Mouse (Mus musculus) 3T3-L1 (cell line): ENCODE results near the gene Prkcd.

ENCODE experiments used
- DNase-seq: peaks from one replicate; pipeline ENCODE4 v3.0.0-alpha.2; 2015; ENCODE audit warnings: low read depth, low spot score

Prkcd gene

DNA sequence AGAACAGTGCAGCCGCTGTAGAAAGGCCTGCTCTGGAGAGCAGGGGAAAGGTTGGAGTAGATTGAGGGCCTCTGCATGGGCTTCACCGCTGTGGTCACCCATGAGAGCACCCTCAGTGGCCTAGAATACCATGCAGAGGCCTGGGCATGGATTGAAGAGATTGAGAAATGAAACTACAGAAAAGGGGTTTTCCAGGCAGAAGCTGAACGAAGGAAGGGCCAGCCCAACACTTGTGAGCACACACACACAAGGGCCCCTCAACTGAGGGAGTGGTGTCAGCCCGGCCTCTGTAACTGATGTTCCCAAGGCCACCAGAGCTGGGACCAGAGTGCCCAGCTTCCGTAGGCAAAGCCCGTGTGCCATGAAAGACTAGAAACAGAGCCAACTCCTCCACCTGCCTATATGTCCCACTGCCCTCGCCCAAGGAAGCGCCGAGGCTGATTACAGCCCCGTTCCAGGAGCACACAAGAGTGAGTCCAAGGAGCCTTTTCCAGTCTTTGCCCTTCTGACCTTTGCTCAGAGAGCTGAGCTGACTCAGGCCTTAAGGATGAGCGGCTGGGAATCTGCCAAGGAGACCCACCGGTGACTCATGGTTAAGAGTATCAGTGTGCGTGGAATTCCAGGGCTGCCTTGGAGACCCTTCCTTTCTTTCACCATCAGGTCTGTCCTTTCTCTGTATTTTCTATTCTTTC is 9.4 kb upstream of the Prkcd start:
- DNase-seq, result peak; percentile 82

DNA sequence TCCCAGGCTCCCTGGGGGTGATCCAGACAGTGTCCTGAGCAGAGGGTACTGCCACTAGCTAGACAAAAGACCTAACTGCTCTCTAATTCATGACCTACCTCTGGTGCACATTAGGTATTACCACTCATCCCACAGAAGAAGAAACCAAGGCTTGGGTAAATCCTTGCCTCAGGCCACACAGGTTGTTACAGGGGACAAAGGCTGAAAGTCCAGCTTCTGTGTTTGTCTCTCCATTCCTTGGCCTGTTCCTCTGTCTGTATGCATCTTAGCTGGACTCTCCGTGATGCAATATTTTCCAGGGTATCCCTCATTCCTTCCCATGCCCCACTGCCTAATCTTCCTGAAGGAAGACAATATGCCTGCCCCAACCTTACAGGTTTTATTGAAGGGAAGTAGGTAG is 8.4 kb upstream of the Prkcd start:
- no peak for DNase-seq

DNA sequence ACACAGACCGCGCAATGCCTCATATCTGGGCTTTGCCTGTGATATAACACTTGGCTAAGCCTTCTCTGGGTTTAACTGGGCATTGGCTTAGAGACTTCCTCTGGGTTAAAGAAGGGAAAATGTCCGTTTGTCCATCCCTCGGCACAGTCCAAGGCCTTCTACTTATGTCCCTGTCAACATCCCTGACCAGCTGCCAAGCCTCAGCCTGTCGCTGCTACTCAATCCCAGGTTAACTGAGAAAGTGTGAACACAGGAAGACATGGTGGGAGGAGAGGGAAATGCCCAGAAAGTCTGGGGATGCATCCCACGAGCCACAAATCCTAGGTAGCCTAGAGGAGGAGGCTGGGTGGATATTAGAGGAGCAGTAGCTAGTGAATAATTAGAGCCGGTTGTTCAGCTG is 7.7 kb upstream of the Prkcd start:
- no peak for DNase-seq

DNA sequence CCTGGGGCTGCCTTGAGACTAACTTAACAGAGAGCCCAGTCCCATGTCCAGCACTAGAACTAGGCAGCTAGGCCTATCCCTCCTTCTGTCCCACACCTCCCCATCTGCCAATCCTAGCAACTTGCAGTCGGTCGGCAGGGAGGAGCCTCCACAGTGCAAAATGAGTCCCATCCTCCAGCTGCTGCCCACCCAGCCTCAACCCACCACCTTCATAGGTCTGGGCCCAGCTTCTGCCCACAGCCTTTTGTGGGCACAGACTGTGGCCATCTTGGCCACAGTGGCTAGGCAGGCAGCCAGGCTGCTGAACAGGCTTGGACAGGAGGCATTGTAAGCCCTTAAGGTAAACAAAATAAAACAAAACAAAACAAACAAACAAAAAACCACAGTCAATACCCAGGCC is 5.8 kb upstream of the Prkcd start:
- DNase-seq, result no peak

DNA sequence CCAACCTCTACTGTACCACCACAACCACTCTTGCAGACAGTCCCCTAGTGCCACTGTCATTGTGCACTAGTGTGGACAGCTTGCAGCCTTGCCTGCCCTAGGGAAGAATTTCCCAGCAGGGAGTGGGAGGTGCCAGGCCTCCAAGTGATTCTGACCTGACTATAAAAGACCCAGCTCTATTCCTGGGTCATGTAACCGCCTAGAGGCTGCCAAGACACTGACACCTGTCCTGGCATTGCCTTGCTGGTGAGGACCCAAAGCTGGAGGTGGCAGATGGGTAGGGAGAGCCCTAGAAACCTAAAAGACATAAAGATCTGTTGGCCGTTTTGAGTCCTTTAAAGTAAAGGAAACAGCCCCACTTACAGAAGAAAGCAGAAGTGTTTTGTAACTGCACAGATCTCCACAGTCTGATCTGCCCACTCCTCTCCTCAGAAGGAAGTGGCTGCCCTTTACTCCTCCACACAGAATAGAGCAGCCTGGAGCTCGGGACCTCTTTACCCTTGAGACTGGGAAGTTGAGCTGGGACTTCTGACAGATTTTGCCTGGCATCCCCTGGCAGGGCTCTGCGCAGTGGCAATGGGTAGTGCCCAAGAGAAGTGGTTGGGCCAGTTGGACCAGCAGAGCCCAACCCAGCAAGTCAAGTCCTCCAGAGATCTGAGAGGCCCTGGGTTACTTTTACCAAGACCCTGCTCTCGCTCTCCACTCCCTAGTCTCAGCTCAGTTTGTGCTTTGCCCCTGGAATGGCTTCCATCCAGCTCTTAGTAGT is 5.0 kb upstream of the Prkcd start:
- DNase-seq, result no peak

DNA sequence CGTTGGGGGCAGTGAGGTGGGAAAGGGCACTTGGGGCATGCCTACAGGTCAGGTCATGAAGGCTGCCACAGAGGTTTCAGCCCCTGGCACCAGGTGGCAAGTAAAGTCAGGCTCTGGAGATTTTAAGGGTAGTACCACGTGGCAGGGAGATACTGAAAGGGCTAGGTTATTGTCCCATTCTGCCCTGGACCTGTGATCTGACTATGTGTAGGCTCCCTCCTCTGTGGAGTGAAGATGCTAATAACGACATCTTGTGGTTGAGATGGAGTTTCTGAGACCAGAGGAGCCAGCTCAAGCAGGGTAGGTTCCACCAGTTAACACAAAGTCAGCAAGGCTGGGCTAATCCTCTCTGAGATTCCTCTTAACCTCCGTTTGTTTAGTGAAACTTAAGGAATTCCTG is 3.8 kb upstream of the Prkcd start:
- no peak for DNase-seq

DNA sequence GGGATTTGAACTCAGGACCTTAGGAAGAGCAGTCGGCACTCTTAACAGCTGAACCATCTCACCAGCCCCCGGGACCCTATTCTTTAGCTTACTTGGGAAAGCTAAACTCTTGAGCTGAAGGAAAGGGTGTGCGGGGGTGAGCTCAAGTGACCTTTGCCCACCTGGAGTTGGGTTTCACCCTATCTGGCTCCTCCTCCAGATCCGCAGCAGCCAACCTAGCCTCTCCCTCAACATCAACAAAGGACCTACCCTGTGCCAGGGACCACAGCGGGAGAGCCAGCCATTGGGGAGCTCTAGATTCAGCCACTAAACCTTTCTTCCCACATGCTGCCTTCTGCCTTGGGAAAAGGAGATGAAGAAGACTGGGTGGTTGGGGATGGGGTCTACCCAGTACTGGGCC is 2.2 kb upstream of the Prkcd start:
- no peak for DNase-seq

DNA sequence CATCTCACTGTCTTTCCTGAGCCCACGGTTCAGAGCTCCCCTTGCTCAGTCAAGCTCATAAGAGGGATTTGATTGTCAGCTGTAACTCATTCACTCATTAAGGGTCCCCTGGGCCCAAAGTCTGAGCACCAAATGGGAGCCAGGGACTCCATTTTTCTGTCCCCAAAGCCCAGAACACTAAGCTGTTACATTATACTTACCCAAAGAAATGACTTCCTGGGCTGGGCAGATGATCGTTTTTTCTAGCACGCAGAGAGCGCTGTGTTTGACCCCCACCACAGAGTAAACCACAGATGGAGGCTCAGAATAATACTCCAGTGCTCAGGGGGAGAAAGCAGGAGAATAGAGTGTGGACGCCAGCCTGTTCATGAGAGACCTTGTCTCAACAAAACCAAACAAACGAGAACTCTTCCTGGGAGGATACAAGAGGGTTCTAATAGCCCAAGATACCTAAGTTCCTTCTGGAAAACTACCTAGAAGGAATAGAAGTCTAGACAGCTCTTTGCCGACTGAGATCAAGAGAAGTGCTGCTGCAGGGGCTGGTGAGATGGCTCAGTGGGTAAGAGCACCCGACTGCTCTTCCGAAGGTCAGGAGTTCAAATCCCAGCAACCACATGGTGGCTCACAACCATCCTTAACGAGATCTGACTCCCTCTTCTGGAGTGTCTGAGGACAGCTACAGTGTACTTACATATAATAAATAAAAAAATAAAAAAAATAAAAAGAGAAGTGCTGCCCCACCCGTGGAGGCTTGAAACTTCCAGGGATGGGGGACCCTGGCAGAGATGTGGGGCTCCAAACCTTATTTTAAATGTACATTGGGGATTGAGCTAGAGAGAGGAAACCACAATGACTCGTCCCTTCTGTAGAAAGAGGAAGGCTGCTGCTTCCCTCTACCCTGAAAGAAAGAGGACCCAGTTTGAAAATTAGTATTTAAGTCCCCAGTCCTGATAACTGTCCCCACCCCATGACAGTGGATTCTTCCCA is 1.0 kb upstream of the Prkcd start:
- no peak for DNase-seq

DNA sequence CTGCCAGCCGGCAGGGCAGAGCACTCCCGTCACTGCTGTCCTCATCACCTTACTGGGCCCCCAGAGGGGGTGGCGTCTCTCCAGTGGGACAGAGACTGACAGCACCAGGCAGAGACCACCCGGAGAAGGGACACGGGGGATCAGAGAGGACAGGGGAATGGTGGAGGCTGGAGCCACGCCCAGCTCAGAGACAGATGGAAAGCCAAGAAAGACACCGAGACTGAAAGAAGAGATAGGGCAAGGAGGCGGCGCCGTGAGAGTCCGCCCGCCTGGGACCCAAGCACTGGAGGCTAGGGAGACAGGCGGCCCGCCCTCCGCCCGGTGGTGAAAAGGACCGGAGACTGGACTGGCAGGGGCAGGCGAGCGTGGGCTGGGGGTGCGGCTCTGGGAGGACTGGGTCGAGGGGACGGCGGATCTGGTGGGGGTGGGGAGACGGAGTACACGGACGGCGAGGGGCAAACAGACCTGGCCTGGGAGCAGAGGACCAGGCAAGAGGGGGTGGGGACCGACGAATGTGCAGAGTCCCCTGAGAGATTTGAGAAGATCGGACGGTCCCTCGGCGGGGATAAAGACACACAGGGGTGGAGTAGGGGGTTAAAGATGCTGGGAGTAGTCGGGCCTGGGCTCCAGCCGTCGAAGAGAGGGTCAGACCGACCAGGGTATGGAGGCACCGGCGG is 741 bp downstream of the Prkcd start:
- DNase-seq, result peak; percentile 65

DNA sequence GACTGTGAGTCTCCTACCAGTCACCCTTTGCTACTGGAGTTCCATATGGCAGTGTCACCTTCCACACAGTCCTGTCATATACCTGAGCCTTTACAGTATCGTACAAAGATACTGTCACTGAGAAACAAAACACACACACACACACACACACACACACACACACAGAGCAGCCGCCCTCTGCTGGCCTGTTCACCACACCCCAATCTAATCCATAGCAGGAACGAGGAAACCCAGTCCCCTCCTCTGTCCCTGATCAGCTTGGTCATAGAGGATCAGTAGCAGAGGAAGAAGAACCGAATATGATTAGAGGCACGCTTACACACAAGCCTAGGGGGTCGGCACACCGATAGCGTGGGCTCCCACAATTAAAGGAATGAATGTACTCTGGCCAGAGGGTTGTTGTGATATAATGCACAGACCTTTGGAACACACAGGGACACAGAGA is 1.7 kb downstream of the Prkcd start:
- no peak for DNase-seq

DNA sequence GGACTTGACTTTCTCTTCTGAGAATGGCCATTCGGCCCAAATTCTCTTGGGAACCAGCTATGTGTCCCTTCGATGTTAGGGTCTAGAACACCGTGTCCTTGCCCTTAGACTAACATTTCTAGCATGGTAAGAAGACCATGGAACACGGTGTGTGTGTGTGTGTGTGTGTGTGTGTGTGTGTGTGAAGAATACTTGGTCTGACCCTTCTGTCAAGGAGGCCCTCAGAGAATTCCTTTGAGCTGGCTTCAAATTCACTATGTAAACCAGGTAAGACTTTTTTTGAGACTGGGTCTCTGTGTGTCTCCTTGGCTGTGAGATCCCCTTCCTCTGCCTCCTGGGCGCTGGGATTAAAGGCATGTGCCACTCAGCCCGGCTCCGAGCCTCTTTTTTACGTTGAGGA is 3.5 kb downstream of the Prkcd start:
- DNase-seq, result no peak

DNA sequence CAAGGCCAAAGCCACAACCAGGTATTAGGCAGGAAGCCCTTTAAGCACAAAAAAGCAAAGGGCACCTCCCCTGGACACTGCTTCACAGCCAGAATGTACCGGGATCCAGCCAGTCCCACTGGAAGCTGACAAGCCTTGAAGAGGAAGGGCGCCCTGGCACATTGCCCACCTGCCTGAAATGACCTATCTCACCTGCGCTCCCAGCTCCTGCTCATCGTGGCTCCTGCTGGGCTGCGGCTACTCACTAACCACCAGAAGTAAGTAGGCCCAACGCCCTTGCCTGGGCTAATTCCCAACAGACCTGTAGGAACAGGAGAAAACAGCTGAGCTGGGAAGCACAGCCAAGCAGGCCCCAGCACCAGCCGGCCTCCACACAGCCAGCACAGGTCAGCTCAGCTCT is 3.9 kb downstream of the Prkcd start:
- DNase-seq, result no peak

DNA sequence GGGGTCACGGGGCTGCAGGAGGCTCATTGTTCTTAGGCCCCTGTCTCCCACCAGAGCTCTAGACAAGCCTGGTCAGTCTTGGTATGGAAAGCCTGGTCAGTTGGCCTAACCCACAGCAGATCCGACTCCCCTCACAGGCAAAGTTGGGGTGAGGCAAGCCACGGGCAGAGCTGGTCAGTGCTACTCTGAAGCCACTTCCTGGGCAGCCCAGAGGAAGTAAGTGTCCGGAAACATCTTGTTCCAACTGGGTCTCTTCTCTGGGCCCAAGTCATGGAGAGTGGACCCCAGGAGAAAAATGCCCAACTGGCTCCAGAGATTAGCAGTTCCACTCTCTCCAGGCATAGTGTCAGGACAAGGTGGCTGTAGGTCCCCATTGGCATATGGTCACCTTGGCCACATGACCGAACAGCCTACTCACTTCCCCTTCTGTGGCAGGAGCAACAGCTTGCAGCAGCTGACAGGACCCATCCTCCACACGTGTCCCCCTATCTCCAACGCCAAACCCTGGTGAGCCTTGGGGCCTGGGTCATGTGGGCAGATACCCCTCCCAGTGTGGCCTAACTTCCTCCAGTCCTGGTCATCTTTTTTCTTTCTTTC is 5.9 kb downstream of the Prkcd start:
- no peak for DNase-seq

DNA sequence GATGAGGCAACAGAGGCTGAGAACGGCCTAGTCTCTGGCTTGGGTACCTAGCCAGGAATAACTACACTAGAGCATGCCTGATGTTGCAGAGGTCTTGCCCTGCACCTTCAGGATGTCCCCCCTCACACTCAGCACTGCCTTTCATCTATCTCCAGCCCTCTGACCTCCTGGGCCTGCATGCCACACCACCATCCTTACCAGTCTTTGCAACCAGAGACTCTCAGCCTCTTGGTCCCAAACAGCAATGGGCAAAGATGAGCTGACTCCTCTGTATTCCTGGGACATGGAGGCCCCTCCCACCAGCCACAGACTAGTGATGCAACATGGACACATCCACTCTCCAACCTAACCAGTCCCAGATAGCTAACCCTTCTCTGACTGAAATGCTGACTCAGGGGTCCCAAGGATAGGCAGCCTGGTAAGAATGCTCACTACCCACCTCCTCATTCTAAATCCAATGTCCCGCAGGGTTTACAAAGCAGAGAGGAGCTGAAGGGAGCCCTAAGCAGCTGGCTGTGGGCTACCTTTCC is 7.2 kb downstream of the Prkcd start:
- DNase-seq, result peak; percentile 66

DNA sequence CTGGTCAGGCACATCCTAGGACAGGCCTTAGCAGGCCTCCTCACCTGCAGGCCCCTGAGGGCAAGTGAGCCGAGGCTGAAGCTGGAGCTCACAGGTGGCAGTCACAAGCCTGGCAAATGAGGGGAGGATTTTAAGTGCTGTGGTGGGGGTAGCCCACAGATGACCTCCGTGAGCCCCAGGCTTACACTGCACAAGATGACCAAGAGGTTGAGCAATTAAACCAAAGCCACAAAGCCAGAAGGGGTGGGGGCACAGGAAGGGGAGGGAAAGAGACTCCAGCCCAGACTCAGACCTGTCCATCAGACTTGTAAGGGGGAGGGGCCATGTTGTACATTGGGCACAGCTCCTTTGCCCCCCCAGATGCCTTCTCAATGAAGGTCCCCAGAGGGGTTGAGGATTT is 9.3 kb downstream of the Prkcd start:
- no peak for DNase-seq

DNA sequence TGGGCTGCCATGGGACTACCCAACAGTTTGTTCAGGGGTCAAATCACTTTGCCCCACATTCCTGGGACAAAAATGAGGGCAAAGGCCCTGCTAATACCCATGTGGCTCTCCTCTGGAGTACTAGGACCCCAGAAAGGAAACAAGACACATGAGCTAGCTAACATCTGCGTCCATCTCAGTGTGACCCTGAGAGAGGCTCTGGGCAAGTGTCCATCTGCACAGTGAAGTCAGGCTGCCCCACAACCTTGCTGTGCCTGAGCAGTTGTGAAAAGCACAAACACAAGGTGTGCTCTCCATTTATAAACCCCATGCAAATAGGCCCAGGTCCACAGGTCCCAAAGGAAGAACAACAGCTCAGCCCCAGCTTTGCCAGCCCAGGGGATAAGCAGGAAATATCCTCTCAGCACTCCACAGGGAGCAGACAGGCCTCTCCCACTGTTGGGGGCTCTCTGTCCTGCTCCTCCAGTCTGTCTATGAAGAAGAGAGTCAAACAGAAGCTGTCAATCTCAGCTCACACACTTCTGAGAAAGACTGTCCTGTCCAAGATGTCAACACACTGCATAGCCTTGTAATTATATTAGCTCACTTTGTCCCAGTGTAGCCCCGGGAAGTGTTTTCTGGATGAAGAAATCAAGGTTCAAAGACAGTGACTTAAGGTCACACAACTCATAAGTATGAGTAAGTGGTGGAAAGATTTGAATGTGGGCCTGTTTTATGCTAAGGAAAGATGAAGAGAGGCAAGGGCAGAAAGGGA is 12.9 kb downstream of the Prkcd start:
- no peak for DNase-seq

DNA sequence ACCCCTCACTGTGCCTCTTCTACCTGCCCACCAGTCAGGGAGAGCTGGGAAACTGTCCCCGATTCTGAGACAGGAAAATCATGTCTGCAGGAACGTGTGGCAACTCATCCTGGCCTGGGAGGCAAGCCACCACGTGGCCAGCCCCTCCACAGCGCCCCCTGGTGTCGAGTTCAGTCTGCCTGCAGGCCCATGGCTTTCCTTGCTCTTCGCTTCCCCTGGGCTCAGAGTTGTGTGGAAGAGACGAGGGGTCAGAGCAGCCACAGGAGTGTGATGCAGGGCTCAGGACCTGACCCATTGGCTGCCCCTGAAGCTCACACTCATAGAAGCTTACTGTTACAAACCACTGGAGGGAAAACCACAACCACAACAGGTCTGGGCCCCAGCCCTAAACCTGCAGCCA is 13.5 kb downstream of the Prkcd start:
- peak; percentile 61 for DNase-seq

DNA sequence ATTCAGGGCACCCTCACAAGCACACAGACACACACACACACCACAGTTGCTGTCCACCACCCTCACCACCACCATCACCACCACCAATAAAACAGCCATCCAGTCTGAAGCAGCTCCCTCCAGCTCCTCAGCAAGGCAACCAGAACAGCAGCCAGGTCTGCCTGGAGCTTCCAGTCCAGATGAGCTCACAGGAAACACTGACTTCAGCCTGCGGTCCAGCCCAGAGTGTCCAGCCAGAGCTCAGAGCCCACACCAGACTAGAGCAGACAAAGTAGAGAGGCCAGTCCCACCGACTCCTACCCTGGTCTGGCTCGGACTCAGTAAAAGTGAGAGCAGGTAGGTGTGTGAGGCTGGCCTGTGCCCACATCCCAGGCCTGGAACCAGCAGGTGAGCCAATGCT is 15.1 kb downstream of the Prkcd start:
- DNase-seq, result no peak

DNA sequence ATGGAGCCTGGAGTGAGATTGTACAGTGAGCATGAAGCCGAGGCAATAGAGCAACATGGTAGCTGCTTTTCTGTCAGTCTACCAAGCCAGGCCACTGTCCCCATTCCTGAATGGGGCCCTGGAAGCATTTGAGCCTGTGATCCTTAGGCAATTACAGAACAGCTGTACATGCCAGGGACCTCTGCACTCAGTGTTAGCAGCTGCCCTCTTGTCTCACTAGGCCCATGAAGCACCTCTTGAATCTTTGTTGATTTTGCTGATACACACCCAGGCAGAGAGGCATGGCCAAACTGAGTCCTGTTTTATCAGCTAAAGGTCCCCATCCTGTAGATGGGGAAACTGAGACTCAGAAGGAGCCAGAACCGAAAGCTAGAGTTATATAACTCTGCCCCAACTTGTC is 15.7 kb downstream of the Prkcd start:
- no peak for DNase-seq

DNA sequence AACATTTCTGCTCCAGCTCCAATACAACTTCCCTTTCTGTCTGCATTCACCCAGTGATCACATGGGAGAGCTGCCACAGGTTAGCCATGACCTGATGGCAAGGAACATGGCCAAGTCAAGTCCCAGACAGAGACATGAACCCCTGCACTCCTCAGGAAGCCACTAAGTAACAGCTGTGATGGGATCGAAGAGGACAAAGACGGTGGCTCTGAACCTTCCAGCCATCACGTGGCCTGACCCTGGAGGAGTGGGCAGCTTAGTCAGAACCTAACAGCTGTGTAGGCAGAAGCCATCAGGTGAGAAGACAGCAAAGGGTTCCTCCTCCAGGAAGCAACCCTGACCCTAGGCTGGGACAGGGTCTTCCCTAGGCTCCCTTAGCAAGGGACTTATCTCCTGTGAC is 16.5 kb downstream of the Prkcd start:
- no peak for DNase-seq
